Mouse (Mus musculus): ENCODE data around the gene Tmem126b.

DNA sequence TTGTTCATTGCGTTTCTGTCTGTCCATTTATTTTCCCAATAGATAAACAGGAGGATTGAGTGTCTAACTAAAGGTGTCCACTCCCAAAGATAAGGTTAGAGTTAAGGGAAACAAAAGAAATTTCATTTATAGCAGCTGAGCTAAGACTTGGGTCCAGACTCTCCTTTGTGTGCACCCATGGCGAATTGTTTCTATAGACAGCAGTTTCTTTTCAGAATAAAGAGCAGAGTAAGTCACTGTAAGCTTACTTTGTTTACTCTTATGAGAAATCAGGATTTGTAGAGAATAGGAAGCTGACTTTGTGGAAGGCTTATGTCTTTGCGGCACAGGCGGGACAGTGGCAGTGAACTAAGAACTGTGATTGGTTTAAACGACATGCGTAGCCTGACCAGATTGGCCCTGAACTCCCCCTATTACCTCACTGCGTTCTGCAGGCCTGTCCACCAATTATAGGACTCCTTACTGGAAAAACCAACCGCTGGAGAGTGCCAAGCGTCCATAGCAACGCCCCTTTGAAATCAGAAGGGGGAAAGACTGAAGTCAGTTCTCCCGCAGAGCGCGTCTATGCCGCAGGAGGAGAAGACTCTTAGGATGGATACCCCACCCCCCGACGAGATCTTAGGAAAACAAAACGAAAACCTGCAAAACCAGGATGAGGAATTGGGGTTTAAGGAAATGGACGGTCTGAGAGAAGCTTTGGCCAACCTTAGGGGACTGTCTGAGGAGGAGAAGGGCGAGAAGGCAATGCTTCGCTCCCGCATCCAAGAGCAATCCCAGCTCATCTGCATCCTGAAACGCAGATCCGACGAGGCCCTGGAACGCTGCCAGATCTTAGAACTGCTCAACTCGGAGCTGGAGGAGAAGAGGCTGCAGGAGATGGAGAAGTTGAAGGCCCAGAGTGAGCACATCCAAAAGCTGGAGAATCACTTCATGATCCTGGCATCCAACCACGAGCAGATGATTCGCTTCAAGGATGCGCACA, 49.5 kb downstream of the Tmem126b start, which contains the start of gene Ccdc89:
- no peak for TF ChIP-seq POLR2A (IDR thresholded peaks at IDR 0.05; ENCODE audit: insufficient read length, low read depth)
- TF ChIP-seq MYOG (IDR thresholded peaks at IDR 0.05; ENCODE audit: control insufficient read depth in 1 of 3, insufficient read depth in 1 of 3, insufficient read length in 2 of 3, low read depth in 2 of 3), result no peak
- TF ChIP-seq MYOD1 (IDR thresholded peaks at IDR 0.05; ENCODE audit: control insufficient read depth in 1 of 3, insufficient read length in 2 of 3, low read depth in 2 of 3), result no peak
- TF ChIP-seq POLR2AphosphoS2 (IDR thresholded peaks at IDR 0.05; ENCODE audit: insufficient read length, low read depth), result no peak

Data from myocyte (in vitro differentiated cells).